Mouse (Mus musculus): ENCODE measurements around the gene Ecel1. TPM values are rescaled to one million over a fixed set of nuclear protein-coding genes. Genes with fewer than 3 reads are reported as not detected.

Ecel1 gene
- polyA plus RNA-seq, 1 experiment from 2014 or later, result 70.1 TPM

Other genes starting within 250 kb of the Ecel1 start
- not detected in 2 replicates for gene Alppl2, start 66.6 kb downstream of the Ecel1 start, polyA plus RNA-seq (2016; fragmentation: Nextera tagmentation; extraction: Ambion mirVana)
- gene Alpi, start 54.9 kb downstream of the Ecel1 start, polyA plus RNA-seq (2016; fragmentation: Nextera tagmentation; extraction: Ambion mirVana), result not detected in 2 replicates
- not detected in 2 replicates for gene Akp3, start 31.5 kb downstream of the Ecel1 start, polyA plus RNA-seq (2016; fragmentation: Nextera tagmentation; extraction: Ambion mirVana)
- 2.7 and 4.6 TPM in 2 replicates for gene Prss56, start 26.8 kb upstream of the Ecel1 start, polyA plus RNA-seq (2016; fragmentation: Nextera tagmentation; extraction: Ambion mirVana)
- gene Chrnd, start 34.1 kb upstream of the Ecel1 start, polyA plus RNA-seq (2016; fragmentation: Nextera tagmentation; extraction: Ambion mirVana), result 0.53 and 0.60 TPM in 2 replicates
- gene Chrng, start 48.1 kb upstream of the Ecel1 start, polyA plus RNA-seq (2016; fragmentation: Nextera tagmentation; extraction: Ambion mirVana), result 2.0 and 3.2 TPM in 2 replicates
- gene Eif4e2, start 57.4 kb upstream of the Ecel1 start, polyA plus RNA-seq (2016; fragmentation: Nextera tagmentation; extraction: Ambion mirVana), result 138 and 150 TPM in 2 replicates
- gene Efhd1, start 107.8 kb upstream of the Ecel1 start, polyA plus RNA-seq (2016; fragmentation: Nextera tagmentation; extraction: Ambion mirVana), result 0.37 and 0.84 TPM in 2 replicates
- gene Gigyf2, start 170.5 kb upstream of the Ecel1 start, polyA plus RNA-seq (2016; fragmentation: Nextera tagmentation; extraction: Ambion mirVana), result 62.4 and 66.1 TPM in 2 replicates
- 1.0 TPM in 2 replicates for gene Kcnj13, start 238.2 kb upstream of the Ecel1 start, polyA plus RNA-seq (2016; fragmentation: Nextera tagmentation; extraction: Ambion mirVana)

Data from neural tube, embryonic 12.5 days (tissue).